Mouse (Mus musculus) C2C12 (cell line): ENCODE results near the gene Aip. TPM values are rescaled to one million over a fixed set of nuclear protein-coding genes. Genes with fewer than 3 reads are reported as not detected.
A peak's percentile ranks its signal among the peaks of the same experiment; 100 is the strongest.

Source experiments
- H3K27me3 ChIP-seq: one replicate; pipeline ENCODE4 v1.6.1; 2011; ENCODE audit not compliant: control insufficient read depth, insufficient read depth, insufficient read length
- H3K36me3 ChIP-seq: one replicate; pipeline ENCODE4 v1.6.1; 2011; ENCODE audit not compliant: control insufficient read depth, insufficient read depth
- H3K4me3 ChIP-seq: one replicate; pipeline ENCODE4 v1.5.1; 2011; ENCODE audit warnings: mild to moderate bottlenecking, control low read depth; ENCODE audit not compliant: poor library complexity, insufficient read depth, severe bottlenecking
- H3K79me2 ChIP-seq: one replicate; pipeline ENCODE4 v1.6.1; 2011; ENCODE audit not compliant: control insufficient read depth, insufficient read depth
- H3K79me3 ChIP-seq: one replicate; pipeline ENCODE4 v1.6.1; 2011; ENCODE audit warnings: low read depth, control low read depth
- H3ac ChIP-seq: one replicate; pipeline ENCODE3; 2011; ENCODE audit warnings: low read depth; ENCODE audit not compliant: control insufficient read depth, insufficient read length
- CEBPB ChIP-seq: IDR thresholded peaks from one replicate; pipeline ENCODE4 v1.6.1; 2011; ENCODE audit warnings: low read depth, mild to moderate bottlenecking, control low read depth, moderate library complexity
- CTCF ChIP-seq: IDR thresholded peaks from one replicate; pipeline ENCODE4 v1.5.1; 2011; ENCODE audit not compliant: control insufficient read depth, insufficient read depth, insufficient read length
- FOSL1 ChIP-seq: IDR thresholded peaks from one replicate; pipeline ENCODE4 v1.8.0; 2011; ENCODE audit warnings: mild to moderate bottlenecking, low read length; ENCODE audit not compliant: poor library complexity, insufficient read depth, severe bottlenecking
- MAX ChIP-seq: IDR thresholded peaks from one replicate; pipeline ENCODE4 v1.6.1; 2011; ENCODE audit warnings: mild to moderate bottlenecking, control low read depth
- MYOD1 ChIP-seq: IDR thresholded peaks from one replicate; pipeline ENCODE4 v1.6.1; 2011; ENCODE audit warnings: low read depth; ENCODE audit not compliant: control insufficient read depth, insufficient read length
- MYOG ChIP-seq: IDR thresholded peaks from one replicate; pipeline ENCODE4 v1.6.1; 2011; ENCODE audit not compliant: control insufficient read depth, insufficient read length; ENCODE audit errors: extremely low read depth
- USF1 ChIP-seq: IDR thresholded peaks from one replicate; pipeline ENCODE4 v1.6.1; 2011; ENCODE audit warnings: low read depth, mild to moderate bottlenecking, control low read depth, moderate library complexity
- polyA plus RNA-seq: library from polyadenylated mRNA; unstranded; fragments of >200 nt; fragmentation: generic; extraction: Trizol; gene quantifications from one replicate; pipeline ENCODE4 v1.2.1, GENCODE M21; 2012; ENCODE audit warnings: missing spikeins

Aip gene
- polyA plus RNA-seq, 1 experiment, result 208 TPM

DNA sequence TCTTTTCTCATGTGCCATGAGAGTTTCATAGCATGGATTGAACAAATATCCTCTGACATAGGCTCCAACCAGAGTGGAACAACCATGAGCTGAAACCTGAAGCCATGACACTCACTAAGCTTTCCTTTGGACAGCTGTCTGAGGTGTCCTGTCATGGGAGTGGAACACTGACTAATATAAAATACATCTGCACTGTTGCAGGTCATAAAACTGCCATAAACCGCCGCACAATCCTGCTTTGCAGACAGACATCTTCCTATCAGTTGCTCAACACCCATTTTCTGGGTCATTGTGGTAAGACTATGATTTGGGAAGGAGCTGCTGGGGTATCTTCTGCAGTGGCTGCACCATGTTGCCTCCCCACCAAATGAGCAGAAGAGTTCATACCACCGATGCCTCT is 32.9 kb downstream of the Aip start:
- no peak overlapping the region for H3ac ChIP-seq
- no peak for TF ChIP-seq CTCF
- peak; percentile 11 for TF ChIP-seq MAX
- no peak for TF ChIP-seq USF1
- no peak for TF ChIP-seq MYOG
- TF ChIP-seq CEBPB, result peak; percentile 97
- peak; percentile 30 for TF ChIP-seq FOSL1
- TF ChIP-seq MYOD1, result peak; percentile 89
- H3K79me3 ChIP-seq, result no peaks in the 10 kb centered on the region
- H3K4me3 ChIP-seq, result no peak overlapping the region
- H3K27me3 ChIP-seq, result no peaks in the 10 kb centered on the region
- peaks cover 3% of the 10 kb centered on the region for H3K79me2 ChIP-seq
- no peaks in the 10 kb centered on the region for H3K36me3 ChIP-seq

- no peak overlapping the region for H3K4me3 ChIP-seq
- no peaks in the 10 kb centered on the region for H3K79me2 ChIP-seq
- no peaks in the 10 kb centered on the region for H3K27me3 ChIP-seq
- H3K79me3 ChIP-seq, result no peaks in the 10 kb centered on the region
- H3K36me3 ChIP-seq, result no peaks in the 10 kb centered on the region
- no peak overlapping the region for H3ac ChIP-seq
- no peak for TF ChIP-seq USF1
- no peak for TF ChIP-seq MYOD1
- no peak for TF ChIP-seq CEBPB
- TF ChIP-seq MAX, result no peak
- TF ChIP-seq CTCF, result no peak
- no peak for TF ChIP-seq FOSL1
- TF ChIP-seq MYOG, result no peak
Measured at GRCm38 (mm10) chr19:4091383-4091782, 34.3 kb downstream of the Aip start.

DNA sequence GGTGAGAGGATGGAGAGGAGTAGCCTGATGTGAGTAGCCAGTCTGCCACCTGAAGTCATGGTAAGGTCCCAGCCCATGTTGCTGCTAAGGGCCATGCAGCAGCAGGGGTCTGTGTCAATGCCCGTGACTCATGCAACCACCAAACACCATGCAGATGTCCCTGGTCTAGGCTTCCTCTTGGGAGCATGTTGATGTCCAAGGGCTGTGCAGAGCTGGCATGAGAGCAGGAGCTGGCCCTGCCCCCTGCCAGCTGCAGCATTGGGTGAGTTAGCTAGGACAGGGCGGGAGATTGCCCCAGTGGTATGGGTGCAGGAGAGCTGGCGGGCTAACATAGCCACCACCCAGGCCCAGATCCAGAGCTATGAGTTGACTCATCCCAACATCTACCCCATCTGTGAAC is 35.2 kb downstream of the Aip start:
- no peak overlapping the region for H3K4me3 ChIP-seq
- no peaks in the 10 kb centered on the region for H3K27me3 ChIP-seq
- no peak overlapping the region for H3ac ChIP-seq
- no peaks in the 10 kb centered on the region for H3K79me2 ChIP-seq
- no peaks in the 10 kb centered on the region for H3K36me3 ChIP-seq
- TF ChIP-seq MYOD1 (peak; percentile 75), FOSL1 (peak; percentile 5), USF1 (no peak), MYOG (no peak), CTCF (no peak), MAX (peak; percentile 88), CEBPB (no peak)
- H3K79me3 ChIP-seq, result no peaks in the 10 kb centered on the region

- H3K79me3 ChIP-seq, result no peaks in the 10 kb centered on the region
- TF ChIP-seq MYOD1 (no peak), CEBPB (no peak), MAX (no peak), CTCF (no peak), MYOG (no peak), USF1 (no peak), FOSL1 (no peak)
Measured at GRCm38 (mm10) chr19:4089128-4089527, 36.5 kb downstream of the Aip start.

GRCm38 (mm10) chr19:4088146-4088545 is 37.5 kb downstream of the Aip start:
- no peaks in the 10 kb centered on the region for H3K79me2 ChIP-seq
- H3K79me3 ChIP-seq, result no peaks in the 10 kb centered on the region
- no peak for TF ChIP-seq FOSL1
- no peak for TF ChIP-seq CEBPB
- no peak for TF ChIP-seq USF1
- no peak for TF ChIP-seq MYOD1
- no peak for TF ChIP-seq MYOG

More at GRCm38 (mm10) chr19:4089128-4089527, 36.5 kb downstream of the Aip start:
- Histone ChIP-seq H3K27me3 (no peaks in the 10 kb centered on the region), H3ac (no peak overlapping the region), H3K36me3 (no peaks in the 10 kb centered on the region), H3K79me2 (no peaks in the 10 kb centered on the region), H3K4me3 (no peak overlapping the region)

DNA sequence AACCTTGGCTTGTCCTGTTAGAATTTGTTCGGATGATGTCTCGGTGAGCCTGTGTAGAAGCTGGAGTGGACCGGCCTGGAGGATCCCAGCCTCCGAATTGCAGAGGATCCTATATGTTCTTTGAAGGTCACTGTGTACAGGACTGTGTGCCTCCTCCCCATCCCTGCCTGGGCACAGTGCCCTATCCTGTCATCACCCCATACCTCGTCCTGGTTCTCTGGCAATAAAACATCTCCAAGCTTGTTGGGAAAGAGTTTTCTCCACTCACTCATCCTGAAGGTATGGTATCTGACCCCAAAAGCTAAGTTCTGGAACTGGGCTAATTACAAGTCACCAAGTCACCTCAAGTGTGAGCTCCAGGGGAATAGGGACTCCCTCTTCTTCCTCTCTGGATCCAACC is 38.6 kb downstream of the Aip start:
- no peak overlapping the region for H3ac ChIP-seq
- H3K36me3 ChIP-seq, result no peaks in the 10 kb centered on the region
- H3K79me3 ChIP-seq, result no peaks in the 10 kb centered on the region
- no peaks in the 10 kb centered on the region for H3K27me3 ChIP-seq
- peak; percentile 89 for TF ChIP-seq CEBPB
- TF ChIP-seq MYOG, result no peak
- TF ChIP-seq USF1, result no peak
- TF ChIP-seq MAX, result no peak
- no peak overlapping the region for H3K4me3 ChIP-seq
- no peaks in the 10 kb centered on the region for H3K79me2 ChIP-seq

More at GRCm38 (mm10) chr19:4088146-4088545, 37.5 kb downstream of the Aip start:
- no peaks in the 10 kb centered on the region for H3K36me3 ChIP-seq
- no peak overlapping the region for H3ac ChIP-seq
- no peaks in the 10 kb centered on the region for H3K27me3 ChIP-seq
- no peak overlapping the region for H3K4me3 ChIP-seq
